Mouse (Mus musculus): ENCODE data around the gene Acsl5.

Gene Acsl5

DNA sequence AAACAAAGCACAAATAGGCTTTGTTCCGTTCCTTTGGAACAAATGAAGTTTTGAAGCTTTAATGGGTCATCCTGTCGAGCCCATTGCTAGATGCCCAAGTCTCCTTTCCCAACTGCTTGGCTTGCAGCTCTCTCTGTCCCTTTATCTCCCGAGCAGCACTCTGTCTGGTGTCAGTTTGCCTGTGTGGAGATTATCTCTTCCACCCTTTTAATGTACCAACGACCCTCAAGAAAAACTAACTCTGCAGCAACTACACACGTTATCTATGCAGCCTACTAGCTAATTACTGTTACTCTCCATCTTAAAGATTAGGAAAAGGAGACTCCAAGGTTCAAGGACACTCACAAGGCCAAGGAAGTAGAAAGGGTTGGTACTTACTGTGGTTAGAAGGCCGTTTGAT lies 21.6 kb downstream of the Acsl5 start:
- Histone ChIP-seq H3K4me3 (replicated peaks; ENCODE audit: low read length) (no peak overlapping the region), H3K36me3 (ENCODE audit: insufficient read depth, low read length) (peaks cover 8% of the 10 kb centered on the region), H3K4me1 (replicated peaks; ENCODE audit: low read depth, low read length) (peaks cover 52% of the 10 kb centered on the region), H3K27me3 (ENCODE audit: insufficient read depth, low read length) (no peaks in the 10 kb centered on the region), H3K9me3 (ENCODE audit: low read length) (no peaks in the 10 kb centered on the region)
- TF ChIP-seq NANOG (IDR thresholded peaks at IDR 0.05; ENCODE audit: borderline replicate concordance, low read length) (no peak), CTCF (conservative IDR thresholded peaks at IDR 0.05; ENCODE audit: low read length) (no peak), POU5F1 (IDR thresholded peaks at IDR 0.05; ENCODE audit: borderline replicate concordance, low read length) (no peak)

DNA sequence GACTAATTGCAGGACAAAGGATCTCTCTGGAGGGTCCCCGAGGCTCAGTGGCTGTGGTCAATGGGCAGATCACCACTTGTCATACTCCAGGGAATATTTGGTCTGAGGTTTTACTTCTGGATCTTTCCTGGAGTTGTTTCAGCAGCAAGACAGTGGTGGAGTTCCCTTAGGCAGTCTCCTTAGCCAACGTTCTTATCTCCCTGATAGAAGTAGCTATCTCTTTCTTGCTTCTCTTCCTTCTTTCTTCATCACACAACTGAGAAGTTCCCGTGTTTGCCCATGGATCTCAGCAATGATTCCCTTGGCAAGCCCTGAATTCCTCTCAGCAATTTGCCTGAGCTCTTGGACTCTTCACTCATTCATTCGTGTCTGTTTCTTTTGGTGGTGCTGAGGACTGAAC lies 24.4 kb downstream of the Acsl5 start:
- no peaks in the 10 kb centered on the region for H3K27me3 ChIP-seq (ENCODE audit: insufficient read depth, low read length)
- no peak for TF ChIP-seq NANOG (IDR thresholded peaks at IDR 0.05; ENCODE audit: borderline replicate concordance, low read length)
- TF ChIP-seq POU5F1 (IDR thresholded peaks at IDR 0.05; ENCODE audit: borderline replicate concordance, low read length) = no peak
- no peak for TF ChIP-seq CTCF (conservative IDR thresholded peaks at IDR 0.05; ENCODE audit: low read length)
- H3K9me3 ChIP-seq (ENCODE audit: low read length) = no peaks in the 10 kb centered on the region
- peaks cover 14% of the 10 kb centered on the region for H3K36me3 ChIP-seq (ENCODE audit: insufficient read depth, low read length)
- peaks cover 25% of the 10 kb centered on the region for H3K4me1 ChIP-seq (replicated peaks; ENCODE audit: low read depth, low read length)
- no peak overlapping the region for H3K4me3 ChIP-seq (replicated peaks; ENCODE audit: low read length)

DNA sequence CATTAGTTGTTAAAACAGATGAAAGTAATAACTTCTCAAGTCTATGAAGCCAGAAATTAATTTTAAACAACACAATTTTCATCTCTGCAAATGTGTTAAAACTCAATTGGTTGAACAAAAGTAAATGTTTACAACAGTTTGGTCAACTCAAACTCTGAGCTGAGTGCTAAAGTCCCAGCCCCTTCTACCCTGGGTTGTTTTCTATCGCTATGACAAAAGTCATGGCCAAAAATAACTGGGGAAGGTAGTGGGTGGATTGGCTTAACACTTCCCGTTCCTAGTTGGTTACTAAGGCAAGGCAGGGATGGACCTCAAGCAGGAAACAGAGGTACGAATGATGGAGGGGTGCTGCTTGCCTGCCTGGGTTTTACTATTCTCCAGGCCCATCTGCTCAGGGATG lies 25.0 kb downstream of the Acsl5 start:
- H3K27me3 ChIP-seq (ENCODE audit: insufficient read depth, low read length) = no peaks in the 10 kb centered on the region
- peaks cover 20% of the 10 kb centered on the region for H3K4me1 ChIP-seq (replicated peaks; ENCODE audit: low read depth, low read length)
- peaks cover 20% of the 10 kb centered on the region for H3K36me3 ChIP-seq (ENCODE audit: insufficient read depth, low read length)
- no peak overlapping the region for H3K4me3 ChIP-seq (replicated peaks; ENCODE audit: low read length)
- H3K9me3 ChIP-seq (ENCODE audit: low read length) = no peaks in the 10 kb centered on the region
- no peak for TF ChIP-seq POU5F1 (IDR thresholded peaks at IDR 0.05; ENCODE audit: borderline replicate concordance, low read length)
- no peak for TF ChIP-seq CTCF (conservative IDR thresholded peaks at IDR 0.05; ENCODE audit: low read length)
- no peak for TF ChIP-seq NANOG (IDR thresholded peaks at IDR 0.05; ENCODE audit: borderline replicate concordance, low read length)

DNA sequence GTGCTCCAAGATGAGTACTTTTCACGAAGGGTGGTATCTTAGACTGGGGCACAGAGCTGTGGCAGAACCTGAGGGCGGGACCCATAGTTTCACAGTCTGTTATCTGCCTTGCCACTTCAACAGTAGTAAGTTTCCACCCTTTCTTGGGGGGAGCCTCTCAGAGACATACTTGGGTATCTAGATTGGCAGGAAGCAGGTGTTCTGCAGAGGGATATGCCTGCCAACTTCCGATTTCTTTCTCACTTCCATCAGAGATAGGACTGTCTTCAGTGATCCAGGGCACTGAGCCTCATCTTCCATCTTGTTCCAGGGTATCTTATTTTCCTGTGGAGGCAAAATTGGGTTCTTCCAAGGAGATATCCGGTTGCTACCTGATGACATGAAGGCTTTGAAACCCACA lies 32.4 kb downstream of the Acsl5 start:
- no peak for TF ChIP-seq POU5F1 (IDR thresholded peaks at IDR 0.05; ENCODE audit: borderline replicate concordance, low read length)
- no peak for TF ChIP-seq CTCF (conservative IDR thresholded peaks at IDR 0.05; ENCODE audit: low read length)
- no peak for TF ChIP-seq NANOG (IDR thresholded peaks at IDR 0.05; ENCODE audit: borderline replicate concordance, low read length)
- no peaks in the 10 kb centered on the region for H3K4me1 ChIP-seq (replicated peaks; ENCODE audit: low read depth, low read length)
- no peaks in the 10 kb centered on the region for H3K9me3 ChIP-seq (ENCODE audit: low read length)
- H3K4me3 ChIP-seq (replicated peaks; ENCODE audit: low read length) = no peak overlapping the region
- H3K27me3 ChIP-seq (ENCODE audit: insufficient read depth, low read length) = no peaks in the 10 kb centered on the region
- peaks cover 32% of the 10 kb centered on the region for H3K36me3 ChIP-seq (ENCODE audit: insufficient read depth, low read length)

DNA sequence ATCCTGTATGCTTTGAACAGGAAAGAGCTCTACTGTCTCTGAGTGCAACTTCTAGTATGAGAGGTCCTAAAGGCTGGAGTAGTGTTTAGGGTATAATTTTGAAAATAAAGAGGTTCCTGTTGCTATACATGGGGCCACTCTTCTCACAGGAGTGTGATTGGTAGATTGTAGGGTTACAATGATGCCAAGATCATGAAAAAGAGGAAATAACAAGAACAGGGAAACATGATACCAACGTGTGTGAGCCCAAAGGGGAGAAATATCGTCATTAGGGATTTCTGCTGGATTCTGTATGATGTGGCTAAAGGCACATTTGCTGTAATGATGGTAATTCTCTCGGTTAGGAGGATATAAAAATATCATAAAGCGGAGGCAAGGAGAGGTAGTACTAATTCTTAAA lies 34.3 kb downstream of the Acsl5 start:
- Histone ChIP-seq H3K9me3 (ENCODE audit: low read length) (no peaks in the 10 kb centered on the region), H3K27me3 (ENCODE audit: insufficient read depth, low read length) (no peaks in the 10 kb centered on the region), H3K4me1 (replicated peaks; ENCODE audit: low read depth, low read length) (no peaks in the 10 kb centered on the region), H3K36me3 (ENCODE audit: insufficient read depth, low read length) (peaks cover 35% of the 10 kb centered on the region), H3K4me3 (replicated peaks; ENCODE audit: low read length) (no peak overlapping the region)
- TF ChIP-seq POU5F1 (IDR thresholded peaks at IDR 0.05; ENCODE audit: borderline replicate concordance, low read length) (no peak), NANOG (IDR thresholded peaks at IDR 0.05; ENCODE audit: borderline replicate concordance, low read length) (no peak), CTCF (conservative IDR thresholded peaks at IDR 0.05; ENCODE audit: low read length) (no peak)

DNA sequence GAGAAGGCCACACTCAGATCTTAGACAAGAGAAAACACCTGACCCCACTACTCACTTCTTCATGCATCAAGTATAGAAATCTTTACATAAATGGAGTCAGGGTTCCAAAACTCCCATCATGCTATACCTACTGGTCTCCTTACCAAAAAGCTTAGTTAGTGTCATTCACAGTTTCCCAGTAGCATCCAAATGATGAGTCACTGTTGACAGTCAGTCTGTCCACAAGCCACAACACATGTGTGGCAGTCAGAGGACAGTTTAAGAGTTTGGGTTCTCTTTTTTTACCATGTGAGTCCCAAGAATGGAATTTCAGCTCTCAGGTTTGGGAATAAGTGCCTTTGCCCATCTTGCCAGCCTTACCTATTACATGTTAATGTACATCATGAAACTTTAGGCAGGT lies 37.2 kb downstream of the Acsl5 start:
- TF ChIP-seq CTCF (conservative IDR thresholded peaks at IDR 0.05; ENCODE audit: low read length) (no peak), POU5F1 (IDR thresholded peaks at IDR 0.05; ENCODE audit: borderline replicate concordance, low read length) (no peak), NANOG (IDR thresholded peaks at IDR 0.05; ENCODE audit: borderline replicate concordance, low read length) (no peak)
- Histone ChIP-seq H3K4me1 (replicated peaks; ENCODE audit: low read depth, low read length) (no peaks in the 10 kb centered on the region), H3K4me3 (replicated peaks; ENCODE audit: low read length) (no peak overlapping the region), H3K36me3 (ENCODE audit: insufficient read depth, low read length) (peaks cover 43% of the 10 kb centered on the region), H3K27me3 (ENCODE audit: insufficient read depth, low read length) (no peaks in the 10 kb centered on the region), H3K9me3 (ENCODE audit: low read length) (no peaks in the 10 kb centered on the region)

DNA sequence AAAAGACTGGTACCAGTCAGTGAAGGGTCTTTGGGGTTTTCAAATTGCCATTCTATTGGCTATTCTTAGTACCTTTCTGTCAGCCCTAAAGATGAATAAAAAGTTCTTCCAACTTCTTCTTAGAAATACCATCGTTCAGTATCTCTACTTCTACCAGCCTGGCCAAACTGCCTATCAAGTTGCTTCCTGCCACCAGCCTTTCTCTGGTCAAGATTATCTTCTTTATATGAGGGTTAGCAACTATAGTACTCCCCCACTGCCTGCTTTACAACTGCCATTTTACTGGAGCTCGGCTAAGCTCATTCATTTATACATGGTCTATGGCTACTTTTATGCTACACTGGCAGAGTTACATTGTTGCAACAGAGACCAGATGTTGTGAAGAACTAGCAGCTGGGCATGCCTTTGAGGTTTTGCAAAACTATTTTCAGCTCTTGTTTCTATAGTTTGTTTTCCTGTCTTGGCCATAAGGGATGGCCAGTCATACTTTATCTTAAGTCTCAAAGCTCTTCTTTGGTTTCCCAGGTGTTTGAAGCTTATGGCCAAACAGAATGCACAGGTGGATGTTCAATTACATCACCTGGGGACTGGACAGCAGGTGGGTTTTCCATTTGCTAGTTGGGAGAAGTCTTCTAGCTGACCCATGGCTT lies 39.0 kb downstream of the Acsl5 start:
- no peak overlapping the region for H3K4me3 ChIP-seq (replicated peaks; ENCODE audit: low read length)
- no peaks in the 10 kb centered on the region for H3K9me3 ChIP-seq (ENCODE audit: low read length)
- TF ChIP-seq CTCF (conservative IDR thresholded peaks at IDR 0.05; ENCODE audit: low read length) = no peak
- no peak for TF ChIP-seq NANOG (IDR thresholded peaks at IDR 0.05; ENCODE audit: borderline replicate concordance, low read length)
- TF ChIP-seq POU5F1 (IDR thresholded peaks at IDR 0.05; ENCODE audit: borderline replicate concordance, low read length) = no peak
- H3K36me3 ChIP-seq (ENCODE audit: insufficient read depth, low read length) = peaks cover 53% of the 10 kb centered on the region
- H3K27me3 ChIP-seq (ENCODE audit: insufficient read depth, low read length) = no peaks in the 10 kb centered on the region
- no peaks in the 10 kb centered on the region for H3K4me1 ChIP-seq (replicated peaks; ENCODE audit: low read depth, low read length)

DNA sequence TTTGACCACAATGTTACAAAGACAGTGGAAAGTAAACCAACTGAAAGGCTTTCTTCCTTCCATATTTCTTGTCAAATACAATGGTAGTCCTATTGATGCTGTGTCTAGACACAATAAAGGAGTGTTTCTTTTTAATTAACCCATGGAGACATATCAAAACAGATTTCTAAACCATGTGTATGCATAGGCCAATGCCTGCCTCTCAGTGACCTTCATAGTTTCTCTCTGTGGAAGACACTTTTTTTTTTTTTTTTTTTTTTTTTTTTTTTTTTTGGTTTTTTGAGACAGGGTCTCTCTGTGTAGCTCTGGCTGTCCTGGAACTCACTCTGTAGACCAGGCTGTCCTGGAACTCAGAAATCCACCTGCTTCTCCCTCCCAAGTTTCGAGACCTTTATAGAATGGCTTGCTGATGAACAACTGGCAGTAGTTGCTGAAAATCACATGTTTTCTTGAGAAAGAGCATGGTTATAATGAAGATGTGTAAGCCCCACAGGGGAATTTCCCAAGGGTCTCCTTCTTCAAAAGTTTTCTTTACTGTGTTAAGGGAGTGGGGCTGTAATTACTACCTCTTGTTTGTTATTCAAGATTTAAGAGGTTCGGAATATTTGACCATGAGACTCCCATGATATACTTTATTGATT lies 40.6 kb downstream of the Acsl5 start:
- TF ChIP-seq NANOG (IDR thresholded peaks at IDR 0.05; ENCODE audit: borderline replicate concordance, low read length) (no peak), CTCF (conservative IDR thresholded peaks at IDR 0.05; ENCODE audit: low read length) (no peak), POU5F1 (IDR thresholded peaks at IDR 0.05; ENCODE audit: borderline replicate concordance, low read length) (no peak)
- Histone ChIP-seq H3K36me3 (ENCODE audit: insufficient read depth, low read length) (peaks cover 69% of the 10 kb centered on the region), H3K27me3 (ENCODE audit: insufficient read depth, low read length) (no peaks in the 10 kb centered on the region), H3K4me1 (replicated peaks; ENCODE audit: low read depth, low read length) (no peaks in the 10 kb centered on the region), H3K4me3 (replicated peaks; ENCODE audit: low read length) (no peak overlapping the region), H3K9me3 (ENCODE audit: low read length) (no peaks in the 10 kb centered on the region)

Measured in E14TG2a.4 (cell line).